Mouse (Mus musculus): ENCODE data around the gene Smok2a. TPM values are rescaled to one million over a fixed set of nuclear protein-coding genes. Genes with fewer than 3 reads are reported as not detected.
"Not testable (repeated sequence)": the region's sequence is repeated elsewhere in the genome, so short reads cannot be mapped to it uniquely, and the experiment has no call there.

Gene Smok2a
- polyA plus RNA-seq, 1 experiment from 2014 or later = not detected

DNA sequence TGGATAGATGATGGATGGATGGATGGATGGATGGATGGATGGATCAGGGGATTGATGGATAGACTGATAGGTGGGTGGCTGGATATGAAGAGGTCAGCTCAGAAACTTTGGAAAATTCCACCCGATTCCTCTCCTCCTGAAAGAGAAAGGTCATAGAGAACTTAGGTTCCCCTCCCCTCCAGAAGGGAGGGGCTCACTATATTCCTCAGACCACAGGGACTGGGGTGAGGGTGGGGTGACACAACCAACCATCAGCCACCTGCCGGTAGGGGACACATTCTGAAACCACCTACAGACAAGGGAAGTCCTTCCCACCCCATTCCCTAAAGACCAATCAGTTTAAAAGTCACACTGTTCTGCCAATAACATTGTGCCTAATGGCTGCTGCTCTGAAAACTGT lies 14.5 kb upstream of the Smok2a start:
- WGBS = 82% methylated on average over 2 of the region's 2 CpGs
- no peak overlapping the region for H3K9ac ChIP-seq (ENCODE audit: low read length)
- H3K36me3 ChIP-seq (ENCODE audit: control insufficient read depth, insufficient read depth, low read length) = no peaks in the 10 kb centered on the region
- H3K4me3 ChIP-seq (replicated peaks; ENCODE audit: low read length) = no peak overlapping the region
- H3K4me1 ChIP-seq (ENCODE audit: control insufficient read depth, insufficient read depth, low read length) = no peaks in the 10 kb centered on the region
- no peak overlapping the region for H3K27ac ChIP-seq (ENCODE audit: low read length)
- ATAC-seq (ENCODE audit: insufficient read depth, low FRiP score) = peak; percentile 15; the same call in 1 of the 2 replicates
- peaks cover 12% of the 10 kb centered on the region; the same call in 1 of the 2 replicates for H3K9me3 ChIP-seq (replicated peaks; ENCODE audit: control insufficient read depth, low read length)
- H3K27me3 ChIP-seq (ENCODE audit: control insufficient read depth, insufficient read depth, low read length) = no peaks in the 10 kb centered on the region
- H3K4me2 ChIP-seq (ENCODE audit: low read depth, low read length) = no peak overlapping the region

DNA sequence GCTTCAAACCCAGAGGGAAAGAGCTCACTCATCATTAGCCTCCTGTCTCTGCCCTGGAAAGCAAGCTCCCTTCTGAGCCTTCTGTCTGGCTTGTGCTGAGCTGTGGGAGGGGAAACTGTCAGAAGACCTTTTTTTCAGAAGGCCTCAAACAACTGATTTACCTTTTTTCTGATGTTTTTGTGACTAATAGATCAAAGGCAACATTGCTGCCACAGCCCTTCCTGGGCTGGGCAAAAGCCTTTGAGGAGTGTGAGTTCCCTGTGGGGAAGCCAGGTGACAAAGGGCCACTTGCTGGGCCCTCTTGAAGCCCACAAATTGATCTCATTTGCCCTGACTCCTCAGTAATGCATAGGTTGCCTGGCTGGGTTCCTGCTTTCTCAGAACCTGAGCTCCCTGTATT lies 12.5 kb upstream of the Smok2a start:
- H3K4me1 ChIP-seq (ENCODE audit: control insufficient read depth, insufficient read depth, low read length) = not testable (repeated sequence)

GRCm38 (mm10) chr17:13212136-13212850 lies 8.7 kb upstream of the Smok2a start:
- no peak overlapping the region for H3K27ac ChIP-seq (ENCODE audit: low read length)
- H3K36me3 ChIP-seq (ENCODE audit: control insufficient read depth, insufficient read depth, low read length) = no peaks in the 10 kb centered on the region
- H3K4me2 ChIP-seq (ENCODE audit: low read depth, low read length) = no peak overlapping the region
- no peaks in the 10 kb centered on the region for H3K4me1 ChIP-seq (ENCODE audit: control insufficient read depth, insufficient read depth, low read length)
- no peaks in the 10 kb centered on the region for H3K27me3 ChIP-seq (ENCODE audit: control insufficient read depth, insufficient read depth, low read length)
- WGBS = 68% methylated on average over 7 of the region's 7 CpGs
- H3K9me3 ChIP-seq (replicated peaks; ENCODE audit: control insufficient read depth, low read length) = peaks cover 63% of the 10 kb centered on the region
- no peak overlapping the region for H3K4me3 ChIP-seq (replicated peaks; ENCODE audit: low read length)
- H3K9ac ChIP-seq (ENCODE audit: low read length) = no peak overlapping the region
- ATAC-seq (ENCODE audit: insufficient read depth, low FRiP score) = no peak

More for the DNA sequence above, 12.5 kb upstream of the Smok2a start:
- H3K4me3 ChIP-seq (replicated peaks; ENCODE audit: low read length); H3K9ac ChIP-seq (ENCODE audit: low read length); H3K36me3 ChIP-seq (ENCODE audit: control insufficient read depth, insufficient read depth, low read length); ATAC-seq (ENCODE audit: insufficient read depth, low FRiP score); H3K27ac ChIP-seq (ENCODE audit: low read length); H3K27me3 ChIP-seq (ENCODE audit: control insufficient read depth, insufficient read depth, low read length); H3K4me2 ChIP-seq (ENCODE audit: low read depth, low read length): not testable (repeated sequence)
- H3K9me3 ChIP-seq (replicated peaks; ENCODE audit: control insufficient read depth, low read length) = peaks cover 29% of the 10 kb centered on the region

DNA sequence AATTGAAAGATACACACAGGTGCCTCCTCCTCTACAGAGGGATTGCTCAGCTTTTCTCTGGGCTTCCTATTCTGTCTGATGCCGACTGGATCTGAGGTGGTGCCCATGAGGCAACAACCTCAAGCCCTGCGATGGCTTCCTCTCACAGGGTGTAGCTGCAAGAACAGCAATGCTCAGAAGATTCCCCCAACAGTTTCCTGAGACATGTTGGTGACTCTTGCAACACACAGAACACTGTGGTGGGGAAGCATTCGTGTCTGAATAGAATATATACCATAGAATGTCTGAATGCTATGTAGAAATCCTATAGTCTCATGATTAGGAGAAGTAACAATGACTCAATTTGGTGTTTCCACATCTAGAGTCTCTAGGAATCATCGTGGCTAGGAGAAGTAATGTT lies 6.8 kb upstream of the Smok2a start:
- Histone ChIP-seq H3K9ac (ENCODE audit: low read length) (no peak overlapping the region), H3K27me3 (ENCODE audit: control insufficient read depth, insufficient read depth, low read length) (no peaks in the 10 kb centered on the region), H3K4me2 (ENCODE audit: low read depth, low read length) (no peak overlapping the region), H3K27ac (ENCODE audit: low read length) (no peak overlapping the region), H3K4me3 (replicated peaks; ENCODE audit: low read length) (no peak overlapping the region), H3K36me3 (ENCODE audit: control insufficient read depth, insufficient read depth, low read length) (no peaks in the 10 kb centered on the region), H3K9me3 (replicated peaks; ENCODE audit: control insufficient read depth, low read length) (peaks cover 71% of the 10 kb centered on the region), H3K4me1 (ENCODE audit: control insufficient read depth, insufficient read depth, low read length) (no peaks in the 10 kb centered on the region)
- WGBS = 56% methylated on average over 4 of the region's 4 CpGs
- ATAC-seq (ENCODE audit: insufficient read depth, low FRiP score) = no peak

DNA sequence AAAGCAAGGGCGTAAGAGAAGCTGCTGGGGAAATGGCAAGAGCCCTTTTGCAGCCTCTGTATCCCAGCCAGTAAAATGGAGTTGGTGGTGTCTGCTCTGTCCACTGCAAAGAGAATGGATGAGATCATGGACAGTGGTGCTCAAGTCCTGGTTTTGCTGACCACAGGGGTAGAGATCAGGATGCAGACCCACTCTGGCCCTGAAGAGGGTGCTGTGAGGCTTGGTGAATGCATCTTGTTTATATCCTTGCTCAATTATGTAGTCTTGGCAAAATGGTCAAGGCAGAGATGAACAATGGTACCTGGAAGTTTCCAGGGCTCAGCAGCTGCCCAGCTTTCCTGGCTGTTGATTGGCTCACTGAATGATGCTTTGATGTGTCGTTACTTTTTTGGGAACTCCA lies 5.4 kb upstream of the Smok2a start:
- WGBS = 77% methylated on average over 2 of the region's 2 CpGs
- H3K4me3 ChIP-seq (replicated peaks; ENCODE audit: low read length) = no peak overlapping the region
- ATAC-seq (ENCODE audit: insufficient read depth, low FRiP score) = no peak

GRCm38 (mm10) chr17:13221921-13222320 lies 933 bp downstream of the Smok2a start:
- 87% methylated on average over 2 of the region's 2 CpGs for WGBS
- ATAC-seq (ENCODE audit: insufficient read depth, low FRiP score); H3K27me3 ChIP-seq (ENCODE audit: control insufficient read depth, insufficient read depth, low read length); H3K4me2 ChIP-seq (ENCODE audit: low read depth, low read length); H3K4me3 ChIP-seq (replicated peaks; ENCODE audit: low read length); H3K27ac ChIP-seq (ENCODE audit: low read length); H3K36me3 ChIP-seq (ENCODE audit: control insufficient read depth, insufficient read depth, low read length); H3K4me1 ChIP-seq (ENCODE audit: control insufficient read depth, insufficient read depth, low read length); H3K9ac ChIP-seq (ENCODE audit: low read length): not testable (repeated sequence)
- H3K9me3 ChIP-seq (replicated peaks; ENCODE audit: control insufficient read depth, low read length) = peaks cover 54% of the 10 kb centered on the region

More for the DNA sequence above, 5.4 kb upstream of the Smok2a start:
- H3K36me3 ChIP-seq (ENCODE audit: control insufficient read depth, insufficient read depth, low read length) = no peaks in the 10 kb centered on the region
- H3K4me2 ChIP-seq (ENCODE audit: low read depth, low read length) = no peak overlapping the region
- H3K9ac ChIP-seq (ENCODE audit: low read length) = no peak overlapping the region
- no peaks in the 10 kb centered on the region for H3K4me1 ChIP-seq (ENCODE audit: control insufficient read depth, insufficient read depth, low read length)
- no peak overlapping the region for H3K27ac ChIP-seq (ENCODE audit: low read length)
- peaks cover 73% of the 10 kb centered on the region for H3K9me3 ChIP-seq (replicated peaks; ENCODE audit: control insufficient read depth, low read length)
- no peaks in the 10 kb centered on the region for H3K27me3 ChIP-seq (ENCODE audit: control insufficient read depth, insufficient read depth, low read length)

DNA sequence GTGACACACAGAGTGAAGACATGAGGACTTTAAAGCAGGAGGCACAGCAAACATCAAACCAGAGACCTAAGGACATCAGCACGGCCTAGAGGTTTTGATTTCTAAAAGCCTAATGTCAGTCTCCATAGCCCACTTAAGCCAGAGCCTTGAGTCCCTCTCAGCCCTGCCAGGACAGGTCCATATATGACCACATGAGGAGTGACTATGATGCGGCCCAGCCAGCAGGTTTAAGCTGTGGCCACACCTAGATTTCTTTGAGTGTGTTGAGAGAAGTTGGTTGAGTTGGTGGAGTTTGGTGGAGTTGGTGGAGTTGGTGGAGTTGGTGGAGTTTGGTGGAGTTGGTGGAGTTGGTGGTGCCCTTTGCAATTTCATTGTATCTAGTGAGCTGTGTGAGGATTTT lies 9.0 kb downstream of the Smok2a start, which contains the start of gene Smok2b:
Gene Smok2b, plus strand, starts transcription at position 301 of the 400 bp plus-strand sequence.
- H3K27me3 ChIP-seq (ENCODE audit: control insufficient read depth, insufficient read depth, low read length); H3K9ac ChIP-seq (ENCODE audit: low read length); H3K4me2 ChIP-seq (ENCODE audit: low read depth, low read length); H3K4me3 ChIP-seq (replicated peaks; ENCODE audit: low read length); H3K27ac ChIP-seq (ENCODE audit: low read length); ATAC-seq (ENCODE audit: insufficient read depth, low FRiP score); H3K36me3 ChIP-seq (ENCODE audit: control insufficient read depth, insufficient read depth, low read length); H3K4me1 ChIP-seq (ENCODE audit: control insufficient read depth, insufficient read depth, low read length): not testable (repeated sequence)
- H3K9me3 ChIP-seq (replicated peaks; ENCODE audit: control insufficient read depth, low read length) = peaks cover 46% of the 10 kb centered on the region
- 77% methylated on average over 2 of the region's 2 CpGs for WGBS

- not testable (repeated sequence) for ATAC-seq (ENCODE audit: insufficient read depth, low FRiP score); H3K4me1 ChIP-seq (ENCODE audit: control insufficient read depth, insufficient read depth, low read length); H3K27me3 ChIP-seq (ENCODE audit: control insufficient read depth, insufficient read depth, low read length); H3K4me3 ChIP-seq (replicated peaks; ENCODE audit: low read length); H3K27ac ChIP-seq (ENCODE audit: low read length); H3K4me2 ChIP-seq (ENCODE audit: low read depth, low read length); H3K9ac ChIP-seq (ENCODE audit: low read length); H3K36me3 ChIP-seq (ENCODE audit: control insufficient read depth, insufficient read depth, low read length)
- peaks cover 15% of the 10 kb centered on the region for H3K9me3 ChIP-seq (replicated peaks; ENCODE audit: control insufficient read depth, low read length)
- WGBS = 73% methylated on average over 4 of the region's 4 CpGs
These were observed 18.5 kb downstream of the Smok2a start for GRCm38 (mm10) chr17:13239461-13239860.

- ATAC-seq (ENCODE audit: insufficient read depth, low FRiP score) = peak; percentile 54; the same call in 1 of the 2 replicates
- H3K4me2 ChIP-seq (ENCODE audit: low read depth, low read length); H3K4me3 ChIP-seq (replicated peaks; ENCODE audit: low read length); H3K4me1 ChIP-seq (ENCODE audit: control insufficient read depth, insufficient read depth, low read length); H3K9me3 ChIP-seq (replicated peaks; ENCODE audit: control insufficient read depth, low read length); H3K9ac ChIP-seq (ENCODE audit: low read length); H3K27ac ChIP-seq (ENCODE audit: low read length); H3K36me3 ChIP-seq (ENCODE audit: control insufficient read depth, insufficient read depth, low read length); H3K27me3 ChIP-seq (ENCODE audit: control insufficient read depth, insufficient read depth, low read length): not testable (repeated sequence)
- WGBS = 86% methylated on average over 7 of the region's 13 CpGs
These were observed 20.1 kb downstream of the Smok2a start for GRCm38 (mm10) chr17:13240807-13241727.
